Mouse (Mus musculus) adrenal gland, adult 2 months (tissue): Measurements from ENCODE around the gene Cdr2l. TPM values are rescaled to one million over a fixed set of nuclear protein-coding genes. Genes with fewer than 3 reads are reported as not detected.
"Not testable (repeated sequence)": the region's sequence is repeated elsewhere in the genome, so short reads cannot be mapped to it uniquely, and the experiment has no call there.

Source experiments
- DNase-seq: peaks from one replicate; pipeline ENCODE4 v3.0.0; 2021
- polyA plus RNA-seq: library from polyadenylated mRNA; depleted of rRNA; stranded (reverse); fragments of >200 nt; gene quantifications from 2 replicates; pipeline ENCODE4 v1.2.3, GENCODE M21; 2012
- total RNA-seq, 2 experiments: library from RNA; stranded (reverse); gene quantifications; 2 replicates each; pipeline ENCODE4 v1.2.3; 2021

Gene Cdr2l
- total and polyA plus RNA-seq, 3 experiments, result 67.8 to 169 (median 75.9) TPM

DNA sequence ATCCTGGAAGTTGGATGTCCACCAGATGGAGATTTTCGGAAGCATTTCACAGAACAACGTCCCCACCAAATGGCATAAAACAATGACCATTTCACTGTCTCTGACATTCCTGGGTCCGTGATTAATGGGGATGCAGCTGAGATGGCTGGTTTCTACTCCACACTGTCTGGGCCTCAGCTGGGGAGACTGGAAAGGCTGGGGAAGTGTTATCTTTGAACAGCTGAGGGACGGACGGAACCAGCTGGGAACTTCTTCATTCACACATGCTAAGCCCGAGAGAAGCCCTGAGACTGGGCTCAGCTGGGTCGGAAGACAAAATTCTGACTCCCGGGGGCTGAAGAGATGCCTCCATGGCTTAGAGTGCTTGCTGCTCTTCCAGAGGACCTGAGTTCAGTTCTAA is 10.4 kb upstream of the Cdr2l start:
- no peak for DNase-seq

DNA sequence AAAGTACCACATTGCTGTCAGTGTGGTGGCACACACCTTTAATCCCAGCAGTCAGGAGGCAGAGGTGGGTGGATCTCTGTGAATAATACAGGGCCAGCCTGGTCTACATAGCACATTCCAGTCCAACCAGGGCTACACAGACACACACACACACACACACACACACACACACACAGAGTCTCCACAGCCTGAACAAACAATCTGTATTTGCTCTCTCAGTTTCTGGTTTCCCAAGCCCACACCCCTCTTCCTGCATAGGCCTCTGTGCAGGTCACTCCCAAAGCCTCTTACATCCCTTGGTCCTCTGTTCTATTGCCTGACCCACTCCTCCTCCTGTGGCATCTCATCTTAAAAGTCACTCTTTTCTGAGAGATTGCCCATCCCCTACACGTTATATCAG is 9.7 kb upstream of the Cdr2l start:
- DNase-seq, result no peak

GRCm38 (mm10) chr11:115372737-115373136 is 9.0 kb upstream of the Cdr2l start:
- DNase-seq, result no peak

- DNase-seq, result peak; percentile 88
Measured at GRCm38 (mm10) chr11:115373805-115374694, 7.7 kb upstream of the Cdr2l start.

DNA sequence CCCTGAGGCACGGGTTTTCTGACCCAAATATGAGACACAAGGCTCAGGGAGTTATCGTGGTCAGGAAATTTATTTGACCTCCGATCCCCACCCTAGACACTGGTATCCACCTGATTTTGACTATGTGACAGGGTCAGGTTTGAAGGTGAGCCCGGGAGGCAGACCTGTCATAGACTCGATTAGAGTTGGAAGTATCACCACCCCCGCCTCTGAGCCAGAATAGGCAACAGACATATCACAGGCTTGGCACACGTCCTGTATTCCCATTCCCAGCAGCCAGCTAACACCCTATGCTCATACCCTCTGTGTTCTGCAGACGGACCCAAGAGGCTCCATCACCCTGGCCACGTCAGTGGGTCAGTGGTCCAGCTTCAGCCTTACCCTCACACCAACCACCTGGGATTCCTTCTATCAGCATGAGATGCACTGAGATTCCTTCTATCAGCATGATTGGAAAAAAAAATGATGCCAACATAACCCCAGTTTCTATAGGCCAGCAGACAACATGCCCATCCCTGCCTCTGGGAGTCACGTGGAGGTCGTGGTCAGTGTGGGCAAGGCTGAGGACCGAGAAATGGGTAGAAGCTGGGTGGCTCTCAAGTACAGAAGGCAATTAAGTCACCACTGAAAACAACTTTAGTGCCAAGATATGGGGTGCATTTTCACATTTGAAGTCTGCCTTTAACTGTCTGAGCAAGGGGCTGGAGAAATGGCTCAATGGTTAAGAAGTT is 6.9 kb upstream of the Cdr2l start:
- DNase-seq, result no peak

DNA sequence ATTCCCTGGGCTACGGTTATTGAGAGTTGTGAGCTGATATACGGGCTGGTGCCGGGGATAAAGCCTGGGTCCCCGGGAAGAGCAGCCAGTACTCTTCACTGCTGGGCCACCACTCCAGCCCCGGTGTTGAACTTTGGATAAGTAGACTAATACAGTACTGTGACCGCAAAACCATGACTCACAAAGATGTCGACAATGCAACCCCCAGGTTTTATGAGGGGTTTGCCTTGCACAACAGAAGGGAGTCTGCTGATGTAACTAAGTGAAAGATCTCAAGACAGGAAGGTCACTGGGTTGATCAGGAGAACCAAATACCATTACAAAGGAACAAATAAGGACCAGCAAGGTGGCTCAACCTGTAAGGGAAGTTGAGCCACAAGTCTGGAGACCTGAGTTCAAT is 5.0 kb upstream of the Cdr2l start:
- DNase-seq, result peak; percentile 41

DNA sequence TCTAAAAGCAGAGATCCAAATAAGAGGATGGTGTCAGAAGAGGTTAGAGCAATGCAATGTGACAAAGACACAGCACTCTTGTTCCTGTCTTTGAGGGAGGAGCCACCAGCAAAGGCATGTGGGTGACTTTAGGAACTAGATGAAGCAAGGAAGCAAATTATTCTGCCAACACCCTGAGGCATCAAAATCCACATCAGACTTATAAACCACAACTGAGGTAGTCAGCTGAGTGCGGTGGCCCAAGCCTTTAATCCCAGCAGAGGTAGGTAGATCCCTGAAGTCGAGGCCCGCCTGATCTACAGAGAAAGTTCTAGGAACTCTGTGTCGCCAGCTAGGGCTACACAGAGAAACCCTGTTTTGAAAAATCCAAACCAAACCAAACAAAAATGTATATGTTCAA is 4.5 kb upstream of the Cdr2l start:
- DNase-seq, result no peak

- DNase-seq, result no peak
Measured at GRCm38 (mm10) chr11:115377854-115378253, 3.9 kb upstream of the Cdr2l start.

DNA sequence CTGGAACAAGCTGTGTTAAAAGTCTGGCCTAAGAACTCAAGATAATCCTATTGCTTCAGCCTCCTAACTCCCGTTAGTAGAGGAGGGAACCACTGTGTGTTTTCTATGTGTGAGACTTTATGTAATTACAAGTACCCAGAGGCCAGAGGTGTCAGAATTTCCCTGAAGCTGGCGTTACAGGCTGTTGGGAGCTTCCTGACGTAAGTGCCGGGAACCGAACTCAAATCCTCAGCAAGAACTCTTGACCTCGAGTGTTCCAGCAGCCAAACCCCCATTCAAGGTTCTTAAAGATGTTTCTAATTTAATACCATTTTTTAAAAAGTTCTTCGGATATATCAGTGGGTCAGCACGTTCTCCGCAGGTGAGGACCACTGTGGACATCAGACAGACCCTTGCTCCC is 440 bp upstream of the Cdr2l start:
- DNase-seq, result no peak

DNA sequence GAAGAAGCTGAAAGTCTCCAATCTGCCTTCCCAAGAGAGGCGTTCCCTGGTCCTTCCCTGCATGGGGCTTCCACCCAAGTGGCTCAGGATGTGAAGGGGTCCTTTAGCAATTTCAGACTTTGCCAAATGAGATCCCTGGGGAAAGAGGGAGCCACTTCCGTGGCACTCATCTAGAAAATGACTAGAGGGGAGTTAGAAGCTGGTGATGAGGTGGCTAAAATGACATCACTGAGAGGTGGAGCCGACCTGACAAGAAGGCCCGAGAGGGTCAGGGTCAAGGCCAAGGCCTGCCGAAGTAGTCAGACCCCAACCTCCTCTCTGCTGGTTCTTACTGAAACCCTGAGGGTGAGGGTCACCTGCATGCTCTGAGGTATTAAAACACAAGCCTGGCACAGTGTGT is 1.2 kb downstream of the Cdr2l start:
- DNase-seq, result peak; percentile 81

- DNase-seq, result peak; percentile 50
Measured at GRCm38 (mm10) chr11:115383701-115384474, 2.2 kb downstream of the Cdr2l start.

GRCm38 (mm10) chr11:115384587-115384986 is 2.9 kb downstream of the Cdr2l start:
- peak; percentile 91 for DNase-seq

DNA sequence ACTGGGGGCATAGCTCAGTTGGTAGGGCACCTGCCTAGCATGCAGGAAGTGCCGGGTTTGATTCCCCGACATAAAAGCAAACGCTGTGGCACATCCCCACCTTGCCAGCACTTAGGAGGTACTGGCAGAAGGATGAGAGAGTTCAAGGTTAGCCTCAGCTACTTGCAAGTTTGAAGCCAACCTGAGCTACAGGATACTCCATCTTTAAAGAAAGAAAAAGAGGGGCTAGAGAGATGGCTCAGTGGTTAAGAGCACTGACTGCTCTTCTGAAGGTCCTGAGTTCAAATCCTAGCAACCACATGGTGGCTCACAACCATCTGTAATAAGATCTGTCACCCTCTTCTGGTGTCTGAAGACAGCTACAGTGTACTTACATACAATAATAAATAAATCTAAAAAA is 5.1 kb downstream of the Cdr2l start:
- not testable (repeated sequence) for DNase-seq

DNA sequence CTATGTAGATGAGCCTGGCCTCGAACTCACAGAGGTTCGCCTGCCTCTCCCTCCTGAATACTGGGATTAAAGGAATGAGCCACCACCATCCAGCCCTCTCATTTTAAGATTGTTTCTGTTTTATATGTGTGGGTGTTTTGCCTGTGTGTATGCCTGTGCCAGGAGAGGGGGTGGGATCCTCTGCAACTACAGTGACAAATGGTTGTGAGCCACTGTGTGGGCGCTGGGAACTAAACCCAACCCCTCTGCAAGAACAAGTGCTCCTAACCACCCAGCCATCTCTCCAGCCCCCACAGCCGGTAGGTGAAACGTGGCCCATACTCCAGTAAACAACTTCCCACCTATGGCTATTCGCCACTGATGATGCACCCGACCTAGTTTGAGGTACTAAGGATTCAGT is 9.6 kb downstream of the Cdr2l start:
- no peak for DNase-seq

DNA sequence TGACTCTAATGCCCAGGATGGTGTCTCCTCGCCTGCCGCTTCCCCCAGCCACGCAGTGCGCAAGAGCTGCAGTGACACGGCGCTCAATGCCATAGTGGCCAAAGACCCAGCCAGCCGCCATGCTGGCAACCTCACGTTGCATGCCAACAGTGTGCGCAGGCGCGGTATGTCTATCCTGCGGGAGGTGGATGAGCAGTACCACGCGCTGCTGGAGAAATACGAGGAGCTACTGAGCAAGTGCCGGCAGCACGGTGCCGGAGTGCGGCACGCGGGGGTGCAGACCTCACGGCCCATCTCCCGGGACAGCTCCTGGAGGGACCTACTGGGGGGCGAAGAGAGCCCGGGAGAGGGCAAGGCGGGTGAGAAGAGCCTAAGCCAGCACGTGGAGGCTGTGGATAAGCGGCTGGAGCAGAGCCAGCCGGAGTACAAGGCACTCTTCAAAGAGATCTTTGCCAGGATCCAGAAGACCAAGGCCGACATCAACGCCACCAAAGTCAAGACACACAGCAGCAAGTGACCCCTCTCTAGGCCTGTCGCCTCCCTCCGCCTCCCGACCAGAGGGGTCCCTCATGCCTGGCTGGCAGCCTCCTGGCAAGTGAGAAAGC is 12.1 kb downstream of the Cdr2l start:
- peak; percentile 64 for DNase-seq

DNA sequence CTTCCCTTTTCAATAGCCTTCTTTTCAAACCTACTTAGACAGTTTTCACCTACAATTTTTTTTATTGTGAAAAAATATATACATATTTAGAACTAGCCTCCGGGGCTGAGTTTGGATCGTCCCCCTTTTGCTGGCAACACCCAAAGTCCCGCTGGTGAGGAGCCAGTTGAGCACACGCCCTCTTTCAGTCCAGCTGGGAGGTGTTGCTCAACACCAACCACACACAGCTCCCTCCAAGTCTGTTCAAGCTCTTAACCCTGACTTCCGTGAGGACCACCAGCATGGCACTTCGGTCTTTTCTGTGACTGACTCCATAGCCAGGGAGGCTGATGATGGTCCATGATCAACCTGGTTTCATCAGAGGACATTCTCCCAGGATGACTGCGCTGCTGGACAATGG is 16.4 kb downstream of the Cdr2l start:
- DNase-seq, result peak; percentile 37

DNA sequence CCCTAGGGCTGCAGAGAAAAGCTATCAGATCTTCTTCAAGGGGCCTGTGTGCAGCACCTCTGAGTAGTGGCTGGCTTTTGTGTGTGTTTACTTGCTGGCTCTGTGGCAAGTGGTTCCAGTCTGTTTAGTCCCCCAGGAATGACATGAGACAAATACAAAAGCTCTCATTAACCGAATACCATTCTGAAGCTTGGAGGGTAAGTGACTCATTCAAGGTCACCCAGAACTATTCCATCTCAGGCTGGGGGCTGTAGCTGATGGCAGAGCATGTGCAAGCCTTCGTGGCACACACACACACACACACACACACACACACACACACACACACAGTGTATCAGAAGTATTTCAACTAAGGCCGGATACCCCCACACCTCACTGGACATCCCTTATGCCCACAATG is 18.4 kb downstream of the Cdr2l start:
- peak; percentile 63 for DNase-seq

GRCm38 (mm10) chr11:115400630-115401391 is 19.1 kb downstream of the Cdr2l start:
- DNase-seq, result no peak

DNA sequence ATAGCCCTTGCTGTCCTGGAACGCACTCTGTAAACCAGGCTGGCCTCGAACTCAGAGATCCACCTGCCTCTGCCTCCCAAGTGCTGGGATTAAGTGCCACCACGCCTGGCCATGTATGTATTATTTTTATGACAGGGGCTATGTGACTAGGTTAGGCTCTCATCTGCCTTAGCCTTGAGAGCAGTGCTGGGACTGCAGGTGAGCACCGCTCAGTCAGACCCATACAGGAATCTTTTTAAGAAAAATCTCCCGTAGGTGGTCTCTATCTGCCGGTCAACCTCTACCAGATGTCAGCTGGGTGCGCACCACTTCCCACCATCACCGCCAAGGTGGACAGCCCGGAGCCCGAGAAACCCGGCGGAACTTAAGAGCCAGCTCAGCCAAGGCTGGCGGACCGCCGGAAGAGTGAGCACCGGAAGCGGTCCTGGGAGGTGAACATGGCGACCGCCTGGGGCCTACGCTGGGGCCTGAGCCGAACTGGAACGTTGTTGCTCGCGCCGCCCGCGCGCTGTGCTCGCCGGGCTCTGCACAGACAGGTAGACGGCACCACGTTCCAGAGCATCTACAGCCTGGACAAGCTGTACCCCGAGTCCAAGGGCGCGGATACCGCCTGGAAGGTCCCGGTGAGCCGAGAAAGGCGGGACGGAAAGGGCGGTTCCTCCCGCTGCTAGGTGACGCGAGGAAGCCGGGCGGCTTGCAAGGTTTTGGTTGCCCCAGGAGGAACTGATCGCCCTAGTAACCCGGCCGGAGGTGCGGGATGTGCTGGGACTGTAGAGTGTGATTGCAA is 21.8 kb downstream of the Cdr2l start, which contains the start of gene Mrpl58:
Mrpl58 (plus strand) TSS at position 415 of the 787 bp plus-strand sequence.
- DNase-seq, result peak; percentile 92

- no peak for DNase-seq
Measured at GRCm38 (mm10) chr11:115405723-115406122, 24.0 kb downstream of the Cdr2l start.
